Mouse (Mus musculus) testis, adult 2 months (tissue): ENCODE results near the gene Ovch2.

Source experiments
- CTCF ChIP-seq: fragments of 200-500 bp; IDR thresholded peaks from 2 replicates; pipeline ENCODE4 v1.5.1; 2012; ENCODE audit warnings: low read depth, mild to moderate bottlenecking, inconsistent platforms, low read length, moderate library complexity; ENCODE audit not compliant: control insufficient read depth, insufficient read depth, insufficient replicate concordance
- POLR2A ChIP-seq: fragments of 200-500 bp; IDR thresholded peaks from 2 replicates; pipeline ENCODE4 v1.6.1; 2012; ENCODE audit warnings: low read depth, mild to moderate bottlenecking, inconsistent platforms, low read length, moderate library complexity; ENCODE audit not compliant: control insufficient read depth

DNA sequence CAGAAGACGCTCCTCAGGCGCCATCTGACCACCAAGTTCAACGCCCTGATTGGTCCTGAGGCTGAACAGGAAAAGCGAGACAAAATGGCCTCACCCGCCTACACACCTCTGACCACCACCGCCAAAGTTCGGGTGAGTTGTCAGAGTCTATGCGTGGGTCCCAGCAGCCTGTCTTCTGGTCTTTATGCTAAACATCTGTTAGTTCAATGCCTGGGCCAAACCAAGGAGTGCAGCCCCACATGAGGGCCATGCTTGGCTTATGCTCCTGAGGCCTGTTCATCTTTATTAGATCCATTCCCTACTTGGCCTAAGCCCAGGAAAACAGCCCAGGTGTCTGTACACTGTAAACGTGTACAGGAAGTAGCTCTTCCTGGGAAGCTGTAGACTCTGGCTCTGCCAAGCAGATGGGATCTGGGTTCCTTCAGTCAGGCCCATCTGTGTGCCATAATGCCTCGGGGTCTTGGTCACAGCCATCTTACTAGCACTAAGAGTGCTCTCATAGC, 58.0 kb downstream of the Ovch2 start:
- no peak for TF ChIP-seq CTCF
- TF ChIP-seq POLR2A: no peak
